Mouse (Mus musculus): Measurements from ENCODE around the gene Rtraf.

The Rtraf gene

GRCm38 (mm10) chr14:19800485-19800884 is 23.1 kb downstream of the Rtraf start:
- DNase-seq (ENCODE audit: low read depth, low spot score) = no peak

- no peak for DNase-seq (ENCODE audit: low read depth, low spot score)
These were observed 26.9 kb downstream of the Rtraf start for GRCm38 (mm10) chr14:19796541-19797304.

GRCm38 (mm10) chr14:19794881-19795280 is 28.7 kb downstream of the Rtraf start:
- no peak for DNase-seq (ENCODE audit: low read depth, low spot score)

- no peak for DNase-seq (ENCODE audit: low read depth, low spot score)
These were observed 35.2 kb downstream of the Rtraf start for GRCm38 (mm10) chr14:19788443-19788842.

- DNase-seq (ENCODE audit: low read depth, low spot score) = no peak
These were observed 37.6 kb downstream of the Rtraf start for GRCm38 (mm10) chr14:19785797-19786588.

DNA sequence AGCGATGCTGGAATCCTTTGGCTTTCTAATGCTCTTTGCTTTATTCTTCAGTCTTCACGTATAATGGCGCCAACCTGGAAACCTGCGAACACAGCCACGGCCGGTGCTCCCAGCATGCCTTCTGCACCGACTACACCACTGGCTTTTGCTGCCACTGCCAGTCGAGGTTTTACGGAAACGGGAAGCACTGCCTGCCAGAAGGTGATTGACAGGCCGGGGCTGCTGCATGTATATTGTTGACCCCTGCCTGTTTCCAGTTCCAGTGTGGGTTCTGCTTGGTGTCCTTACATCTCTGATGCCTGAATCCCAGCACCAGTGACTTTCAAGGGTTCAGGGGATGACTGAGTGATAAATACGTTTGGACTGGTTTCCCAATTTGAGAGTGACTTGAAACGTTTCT is 45.7 kb downstream of the Rtraf start:
- no peak for DNase-seq (ENCODE audit: low read depth, low spot score)

DNA sequence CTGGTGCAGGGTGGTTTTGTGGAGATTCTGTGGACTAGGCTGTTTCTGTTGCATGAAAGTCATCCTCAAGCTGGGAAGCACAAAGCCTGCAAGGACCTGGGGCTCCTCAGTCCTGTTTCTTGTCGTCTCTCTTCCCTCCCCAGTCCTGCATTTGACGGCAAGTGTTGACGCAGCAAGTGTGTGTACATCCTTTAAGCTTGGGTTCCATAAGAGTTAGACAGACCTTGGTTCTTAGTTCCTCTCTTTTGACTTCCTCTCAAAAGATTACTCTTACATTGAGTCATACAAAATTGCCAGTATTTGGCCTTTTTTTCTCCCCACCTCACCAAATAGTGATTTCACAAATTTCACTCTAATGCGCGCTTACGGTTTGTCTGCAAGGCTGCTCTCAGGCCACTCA is 46.3 kb downstream of the Rtraf start:
- no peak for DNase-seq (ENCODE audit: low read depth, low spot score)

DNA sequence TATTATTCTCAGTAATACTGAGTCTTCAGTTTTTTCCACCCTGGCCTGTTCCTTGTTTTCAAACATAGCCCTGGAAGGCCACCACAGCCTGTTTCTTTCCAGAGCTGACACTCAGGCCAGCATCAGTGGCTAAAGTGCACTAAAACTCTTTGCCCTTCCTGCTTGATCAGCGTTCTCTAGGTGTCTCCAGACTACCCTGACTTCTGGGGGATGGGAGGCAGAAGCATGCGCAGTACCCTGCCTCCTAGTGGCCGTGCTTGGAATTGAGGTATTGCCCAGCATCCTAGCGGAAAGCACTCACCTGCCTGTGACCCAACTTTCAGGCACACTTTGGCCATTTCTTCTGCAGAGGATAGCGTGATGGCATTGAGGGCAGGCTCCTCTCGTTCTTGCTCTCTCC is 46.7 kb downstream of the Rtraf start:
- peak; percentile 51 for DNase-seq (ENCODE audit: low read depth, low spot score)

- DNase-seq (ENCODE audit: low read depth, low spot score) = no peak
These were observed 47.4 kb downstream of the Rtraf start for GRCm38 (mm10) chr14:19776179-19776578.

DNA sequence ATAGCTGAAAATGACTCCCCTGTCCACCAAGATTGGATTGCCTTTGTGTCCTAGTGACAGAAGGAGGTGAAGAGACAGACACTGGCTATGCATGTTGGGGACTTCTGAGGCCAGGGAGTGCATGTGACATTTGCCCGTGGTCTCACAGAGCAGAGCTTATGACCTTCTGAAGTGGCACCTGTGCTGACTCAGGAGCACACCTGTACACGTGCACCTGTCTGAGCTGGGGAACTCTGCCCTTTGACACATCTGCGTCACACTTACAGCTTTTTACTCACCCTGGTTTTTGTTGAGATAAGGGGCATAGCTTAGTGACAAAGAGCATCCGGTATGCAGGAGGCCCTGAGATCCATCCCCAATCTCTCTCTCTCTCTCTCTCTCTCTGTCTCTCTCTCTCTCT is 48.1 kb downstream of the Rtraf start:
- no peak for DNase-seq (ENCODE audit: low read depth, low spot score)

DNA sequence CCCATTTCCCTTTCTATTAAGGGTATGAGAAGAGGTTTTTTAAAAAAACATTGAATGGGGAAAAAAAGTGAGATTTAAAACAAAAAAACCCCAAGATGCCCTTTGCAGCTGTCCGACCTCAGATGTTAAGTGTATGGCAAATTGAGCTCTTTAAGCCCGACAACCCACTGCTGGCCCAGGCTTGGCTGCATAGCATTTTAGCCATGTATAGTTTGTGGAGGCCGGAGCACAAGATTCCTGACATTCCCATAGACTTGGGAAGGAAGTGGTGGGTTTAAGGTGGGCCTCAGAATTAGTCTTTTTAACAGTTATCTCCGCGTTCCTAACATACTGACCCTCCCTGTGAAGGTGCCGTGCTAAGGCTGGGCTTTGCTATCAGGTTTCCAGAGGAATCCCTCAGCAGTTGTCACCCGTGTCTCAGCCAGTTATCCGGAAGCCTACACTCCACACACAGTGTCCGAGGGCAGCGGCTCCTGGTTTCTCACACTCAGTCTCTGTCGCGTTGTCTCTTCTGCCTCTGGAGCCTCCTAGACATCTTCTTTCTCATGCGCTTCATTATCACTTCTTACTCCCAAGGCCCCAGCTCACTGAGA is 49.5 kb downstream of the Rtraf start:
- no peak for DNase-seq (ENCODE audit: low read depth, low spot score)

DNA sequence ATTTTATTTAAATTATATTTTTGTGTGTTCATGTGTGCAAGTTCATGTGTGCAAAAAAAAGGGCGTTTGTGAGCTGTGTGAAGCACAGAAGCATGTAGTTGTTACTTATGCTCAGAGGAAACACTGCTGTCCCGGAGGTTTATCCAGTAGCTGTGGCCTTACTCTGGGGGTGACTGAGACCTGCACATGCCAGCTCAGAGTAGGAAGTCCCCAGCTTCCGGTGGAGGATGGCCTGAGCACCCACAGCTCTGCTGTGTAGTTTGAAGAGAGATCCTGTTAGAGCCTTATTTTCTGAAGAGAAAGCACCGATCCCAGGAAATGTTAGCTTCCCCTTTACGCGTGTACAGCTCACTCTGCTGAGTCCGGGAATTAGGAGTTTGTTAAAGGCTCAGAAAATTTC is 52.5 kb downstream of the Rtraf start:
- peak; percentile 51 for DNase-seq (ENCODE audit: low read depth, low spot score)

- DNase-seq (ENCODE audit: low read depth, low spot score) = no peak
These were observed 54.0 kb downstream of the Rtraf start for GRCm38 (mm10) chr14:19769441-19770200.

GRCm38 (mm10) chr14:19768648-19769047 is 55.0 kb downstream of the Rtraf start:
- DNase-seq (ENCODE audit: low read depth, low spot score) = no peak

DNA sequence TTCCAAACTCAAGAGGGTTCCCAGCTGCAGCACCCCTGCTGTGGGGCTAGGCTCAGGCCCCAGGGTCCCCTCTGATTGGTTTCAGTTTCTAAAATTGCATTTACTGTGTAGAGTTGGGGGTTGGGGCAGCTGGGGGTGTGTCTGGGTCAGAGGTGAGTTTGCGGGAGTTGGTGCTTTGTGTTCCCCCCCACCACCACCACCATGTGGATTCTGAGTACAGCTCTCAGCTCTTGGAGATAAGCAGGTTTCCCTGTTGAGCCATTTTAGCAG is 57.3 kb downstream of the Rtraf start:
- DNase-seq (ENCODE audit: low read depth, low spot score) = no peak

- no peak for DNase-seq (ENCODE audit: low read depth, low spot score)
These were observed 57.9 kb downstream of the Rtraf start for GRCm38 (mm10) chr14:19765539-19766379.

DNA sequence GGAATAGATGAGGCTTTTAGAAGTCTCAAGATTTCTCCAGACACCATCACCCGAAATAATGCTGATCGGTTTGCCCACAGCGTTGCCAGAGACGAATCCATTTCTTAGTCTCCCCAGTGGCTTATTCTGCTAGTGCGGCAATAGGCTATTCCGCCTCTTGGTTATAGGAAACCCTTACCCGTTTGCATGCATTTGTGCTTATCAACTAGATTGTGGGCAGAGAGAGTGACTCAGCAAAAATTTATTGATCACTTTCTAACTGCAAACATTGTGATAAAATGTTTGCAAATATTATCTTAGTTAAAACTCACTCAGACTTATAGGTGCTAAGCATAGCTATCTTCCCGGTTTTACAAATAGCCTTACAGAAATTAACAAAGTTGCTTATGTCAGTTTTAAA is 59.3 kb downstream of the Rtraf start:
- DNase-seq (ENCODE audit: low read depth, low spot score) = no peak

DNA sequence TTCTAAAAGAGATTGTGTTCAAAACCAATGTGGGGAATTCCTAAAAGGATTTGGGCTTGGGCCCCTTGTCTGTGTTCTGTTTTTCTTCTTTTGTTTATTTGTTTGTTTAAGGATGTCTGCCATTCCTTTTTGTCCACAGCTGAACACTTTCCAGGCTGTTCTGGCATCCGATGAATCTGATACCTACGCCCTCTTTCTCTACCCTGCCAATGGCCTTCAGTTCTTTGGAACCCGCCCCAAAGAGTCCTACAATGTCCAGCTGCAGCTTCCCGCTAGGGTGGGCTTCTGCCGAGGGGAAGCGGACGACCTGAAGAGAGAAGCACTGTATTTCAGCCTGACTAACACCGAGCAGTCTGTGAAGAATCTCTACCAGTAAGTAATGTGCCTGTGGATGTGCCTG is 60.1 kb downstream of the Rtraf start:
- no peak for DNase-seq (ENCODE audit: low read depth, low spot score)

DNA sequence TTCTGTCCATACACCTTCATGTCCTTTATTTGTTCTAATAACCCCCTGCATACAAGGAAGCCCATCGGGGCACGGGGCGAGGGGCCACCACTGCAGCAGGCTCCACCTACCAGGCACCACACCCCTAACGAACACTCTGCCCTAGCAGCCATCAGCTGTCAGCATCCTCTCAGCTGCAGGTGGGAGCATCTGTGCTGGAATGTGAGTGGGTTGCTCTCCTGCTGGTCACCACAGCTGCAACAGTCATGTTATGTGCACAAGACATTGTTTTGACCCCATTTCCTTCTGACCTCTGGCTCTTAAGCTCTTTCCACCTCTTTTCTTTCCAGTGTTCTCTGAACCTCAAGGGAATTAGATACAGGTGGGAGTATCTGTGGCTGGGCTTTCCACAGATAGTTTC is 61.6 kb downstream of the Rtraf start:
- DNase-seq (ENCODE audit: low read depth, low spot score) = no peak
